Mouse (Mus musculus) kidney, embryonic 14.5 days (tissue): Measurements from ENCODE around the gene Cda. TPM values are rescaled to one million over a fixed set of nuclear protein-coding genes. Genes with fewer than 3 reads are reported as not detected.
A peak's percentile ranks its signal among the peaks of the same experiment; 100 is the strongest.
"Not testable (repeated sequence)": the region's sequence is repeated elsewhere in the genome, so short reads cannot be mapped to it uniquely, and the experiment has no call there.

Experiments used
- ATAC-seq: fragments of 200-750 bp; cut with Nextera tagmentation; 2 replicates; pipeline ENCODE4 v1.8.0; 2017; ENCODE audit warnings: moderate number of reproducible peaks, mild to moderate bottlenecking, moderate TSS enrichment, moderate library complexity; ENCODE audit not compliant: low FRiP score, low TSS enrichment
- H3K27ac ChIP-seq: fragments of 300-500 bp; sonication (generic); 2 replicates; pipeline ENCODE4 v1.5.1; 2014; ENCODE audit warnings: low read depth, mild to moderate bottlenecking, low read length, moderate library complexity, mixed read lengths
- H3K27me3 ChIP-seq: fragments of 300-500 bp; sonication (generic); 2 replicates; pipeline ENCODE4 v1.6.1; 2014; ENCODE audit warnings: mild to moderate bottlenecking, low read length; ENCODE audit not compliant: control insufficient read depth, insufficient read depth
- H3K36me3 ChIP-seq: fragments of 300-500 bp; sonication (generic); 2 replicates; pipeline ENCODE4 v1.6.1; 2014; ENCODE audit warnings: low read length, mixed read lengths; ENCODE audit not compliant: control insufficient read depth, insufficient read depth
- H3K4me1 ChIP-seq: fragments of 300-500 bp; sonication (generic); 2 replicates; pipeline ENCODE4 v1.6.1; 2014; ENCODE audit warnings: low read length, mixed read lengths; ENCODE audit not compliant: control insufficient read depth, insufficient read depth
- H3K4me2 ChIP-seq: fragments of 300-500 bp; sonication (generic); replicated peaks from 2 replicates; pipeline ENCODE4 v1.6.1; 2014; ENCODE audit warnings: low read depth, mild to moderate bottlenecking, low read length
- H3K4me3 ChIP-seq: fragments of 300-500 bp; sonication (generic); 2 replicates; pipeline ENCODE4 v1.5.1; 2014; ENCODE audit warnings: mild to moderate bottlenecking, low read length
- H3K9ac ChIP-seq: fragments of 300-500 bp; sonication (generic); 2 replicates; pipeline ENCODE4 v1.6.1; 2014; ENCODE audit warnings: low read depth, mild to moderate bottlenecking, low read length, moderate library complexity
- H3K9me3 ChIP-seq: fragments of 300-500 bp; sonication (generic); 2 replicates; pipeline ENCODE4 v1.6.1; 2016; ENCODE audit warnings: low read length; ENCODE audit not compliant: control insufficient read depth
- WGBS: fragments of 180-500 bp; shearing (Covaris S2); extraction: QIAGEN DNeasy Blood & Tissue Kit; methylation state at CpG from one replicate; pipeline ENCODE4 v1.1.7; 2014; 5-methylcytosine and 5-hydroxymethylcytosine counted together
- polyA plus RNA-seq: library from polyadenylated mRNA; unstranded; fragments of >200 nt; fragmentation: Nextera tagmentation; extraction: Ambion mirVana; gene quantifications from 2 replicates; pipeline ENCODE4 v1.2.1, GENCODE M21; 2014

The Cda gene
- polyA plus RNA-seq, 1 experiment from 2014 or later = 21.7 TPM

GRCm38 (mm10) chr4:138333135-138333534 lies 34.7 kb downstream of the Cda start:
- Histone ChIP-seq H3K4me2 (no peak overlapping the region), H3K9me3 (no peaks in the 10 kb centered on the region), H3K4me1 (no peaks in the 10 kb centered on the region), H3K9ac (no peak overlapping the region), H3K27me3 (peaks cover 7% of the 10 kb centered on the region; the same call in 1 of the 2 replicates), H3K4me3 (no peak overlapping the region), H3K36me3 (no peaks in the 10 kb centered on the region), H3K27ac (no peak overlapping the region)
- no peak for ATAC-seq
- WGBS = 84% methylated on average over 4 of the region's 4 CpGs

GRCm38 (mm10) chr4:138331647-138332046 lies 36.1 kb downstream of the Cda start:
- 84% methylated on average over 9 of the region's 9 CpGs for WGBS
- Histone ChIP-seq H3K36me3 (no peaks in the 10 kb centered on the region), H3K4me1 (no peaks in the 10 kb centered on the region), H3K4me2 (no peak overlapping the region), H3K27me3 (peaks cover 7% of the 10 kb centered on the region; the same call in 1 of the 2 replicates), H3K4me3 (no peak overlapping the region), H3K9ac (no peak overlapping the region), H3K9me3 (no peaks in the 10 kb centered on the region), H3K27ac (no peak overlapping the region)
- ATAC-seq = no peak

- no peak overlapping the region for H3K4me2 ChIP-seq
- no peak for ATAC-seq
- H3K4me1 ChIP-seq = 0 out of 2 replicates have a peak, but pooled peaks cover 4% of the 10 kb centered on the region
- WGBS = 21% methylated on average over 15 of the region's 15 CpGs
- H3K9ac ChIP-seq = no peak overlapping the region
- no peaks in the 10 kb centered on the region for H3K9me3 ChIP-seq
- H3K36me3 ChIP-seq = no peaks in the 10 kb centered on the region
- no peak overlapping the region for H3K4me3 ChIP-seq
- no peak overlapping the region for H3K27ac ChIP-seq
- H3K27me3 ChIP-seq = peaks cover 7% of the 10 kb centered on the region; the same call in 1 of the 2 replicates
These were observed 37.5 kb downstream of the Cda start for GRCm38 (mm10) chr4:138330264-138330671.

GRCm38 (mm10) chr4:138327891-138328470 lies 39.8 kb downstream of the Cda start:
- H3K4me3 ChIP-seq = peak overlapping the region; percentile 29
- no peak for ATAC-seq
- H3K4me2 ChIP-seq = peak overlapping the region; percentile 35
- no peaks in the 10 kb centered on the region for H3K36me3 ChIP-seq
- H3K9me3 ChIP-seq = no peaks in the 10 kb centered on the region
- peaks cover 7% of the 10 kb centered on the region; the same call in 1 of the 2 replicates for H3K27me3 ChIP-seq
- peak overlapping the region; percentile 23; the same call in 1 of the 2 replicates for H3K9ac ChIP-seq
- no peak overlapping the region for H3K27ac ChIP-seq
- H3K4me1 ChIP-seq = 0 out of 2 replicates have a peak, but pooled peaks cover 4% of the 10 kb centered on the region
- 75% methylated on average over 7 of the region's 7 CpGs for WGBS

GRCm38 (mm10) chr4:138327155-138327554 lies 40.6 kb downstream of the Cda start:
- H3K4me2 ChIP-seq, H3K4me3 ChIP-seq, H3K9ac ChIP-seq, H3K4me1 ChIP-seq, H3K27me3 ChIP-seq, H3K9me3 ChIP-seq, H3K27ac ChIP-seq, H3K36me3 ChIP-seq, ATAC-seq: not testable (repeated sequence)
- WGBS = 42% methylated on average over 8 of the region's 12 CpGs

- peak within 1 kb of the TSS; percentile 77 for H3K4me2 ChIP-seq
- peaks cover 5% of the 10 kb centered on the region; the same call in 1 of the 2 replicates for H3K27me3 ChIP-seq
- WGBS = 3% methylated on average over 40 of the region's 41 CpGs
- peak within 1 kb of the TSS; percentile 95 for H3K9ac ChIP-seq
- no peaks in the 10 kb centered on the region for H3K36me3 ChIP-seq
- 0 out of 2 replicates have a peak, but pooled peaks cover 4% of the 10 kb centered on the region for H3K4me1 ChIP-seq
- H3K27ac ChIP-seq = peak within 1 kb of the TSS; percentile 96
- peak within 1 kb of the TSS; percentile 92 for H3K4me3 ChIP-seq
- H3K9me3 ChIP-seq = no peaks in the 10 kb centered on the region
- ATAC-seq = no peak; the same call in 1 of the 2 replicates
These were observed 41.6 kb downstream of the Cda start, which contains the start of gene Pink1 for GRCm38 (mm10) chr4:138326077-138326695. TSS of gene Pink1 (minus strand) at chr4:138326307.

- Histone ChIP-seq H3K36me3 (peaks cover 1% of the 10 kb centered on the region; the same call in 1 of the 2 replicates), H3K4me2 (peak overlapping the region; percentile 77), H3K27ac (peak overlapping the region; percentile 96), H3K4me3 (peak overlapping the region; percentile 92), H3K4me1 (0 out of 2 replicates have a peak, but pooled peaks cover 4% of the 10 kb centered on the region), H3K27me3 (0 out of 2 replicates have a peak, but pooled peaks cover 3% of the 10 kb centered on the region), H3K9me3 (no peaks in the 10 kb centered on the region), H3K9ac (peak overlapping the region; percentile 95)
- peak; percentile 94 for ATAC-seq
- 1% methylated on average over 44 of the region's 45 CpGs for WGBS
These were observed 42.2 kb downstream of the Cda start for GRCm38 (mm10) chr4:138325466-138326076.

GRCm38 (mm10) chr4:138324451-138324850 lies 43.3 kb downstream of the Cda start:
- Histone ChIP-seq H3K27me3 (no peaks in the 10 kb centered on the region), H3K27ac (no peak overlapping the region), H3K4me1 (0 out of 2 replicates have a peak, but pooled peaks cover 4% of the 10 kb centered on the region), H3K4me3 (no peak overlapping the region), H3K9me3 (no peaks in the 10 kb centered on the region), H3K9ac (no peak overlapping the region), H3K36me3 (peaks cover 3% of the 10 kb centered on the region; the same call in 1 of the 2 replicates), H3K4me2 (no peak overlapping the region)
- ATAC-seq = no peak
- WGBS = 97% methylated on average over 3 of the region's 3 CpGs
